Mouse (Mus musculus) embryonic facial prominence, embryonic 15.5 days (tissue): ENCODE measurements at regions not wholly inside any gene's neighbourhood (a gene's known extent, or its start where the extent isn't known, plus 50 kb on each side); places are given as distances from the start of the nearest gene placed in this dataset.

ENCODE experiments used
- ATAC-seq: fragments of 200-750 bp; cut with Nextera tagmentation; 2 replicates; pipeline ENCODE4 v1.8.0; 2017; ENCODE audit warnings: low read depth, moderate TSS enrichment; ENCODE audit not compliant: insufficient number of reproducible peaks, low FRiP score, low TSS enrichment
- H3K27ac ChIP-seq: fragments of 300-500 bp; sonication (generic); replicated peaks from 2 replicates; pipeline ENCODE4 v1.5.1; 2015; ENCODE audit warnings: mild to moderate bottlenecking, inconsistent platforms
- H3K27me3 ChIP-seq: fragments of 300-500 bp; sonication (generic); 2 replicates; pipeline ENCODE4 v1.6.1; 2015; ENCODE audit warnings: inconsistent platforms
- H3K36me3 ChIP-seq: fragments of 300-500 bp; sonication (generic); 2 replicates; pipeline ENCODE4 v1.6.1; 2015; ENCODE audit warnings: mild to moderate bottlenecking, inconsistent platforms
- H3K4me1 ChIP-seq: fragments of 300-500 bp; sonication (generic); 2 replicates; pipeline ENCODE4 v1.6.1; 2015; ENCODE audit warnings: inconsistent platforms
- H3K4me2 ChIP-seq: fragments of 300-500 bp; sonication (generic); replicated peaks from 2 replicates; pipeline ENCODE4 v1.6.1; 2015; ENCODE audit warnings: mild to moderate bottlenecking, inconsistent platforms
- H3K4me3 ChIP-seq: fragments of 300-500 bp; sonication (generic); replicated peaks from 2 replicates; pipeline ENCODE4 v1.5.1; 2015; ENCODE audit warnings: mild to moderate bottlenecking, inconsistent platforms
- H3K9ac ChIP-seq: fragments of 300-500 bp; sonication (generic); 2 replicates; pipeline ENCODE4 v1.6.1; 2015; ENCODE audit warnings: inconsistent platforms
- H3K9me3 ChIP-seq: fragments of 300-500 bp; sonication (generic); replicated peaks from 2 replicates; pipeline ENCODE4 v1.6.1; 2016; ENCODE audit warnings: inconsistent platforms
- WGBS: fragments of 180-500 bp; shearing (Covaris S2); methylation state at CpG from one replicate; pipeline ENCODE4 v1.1.7; 2015; 5-methylcytosine and 5-hydroxymethylcytosine counted together

DNA sequence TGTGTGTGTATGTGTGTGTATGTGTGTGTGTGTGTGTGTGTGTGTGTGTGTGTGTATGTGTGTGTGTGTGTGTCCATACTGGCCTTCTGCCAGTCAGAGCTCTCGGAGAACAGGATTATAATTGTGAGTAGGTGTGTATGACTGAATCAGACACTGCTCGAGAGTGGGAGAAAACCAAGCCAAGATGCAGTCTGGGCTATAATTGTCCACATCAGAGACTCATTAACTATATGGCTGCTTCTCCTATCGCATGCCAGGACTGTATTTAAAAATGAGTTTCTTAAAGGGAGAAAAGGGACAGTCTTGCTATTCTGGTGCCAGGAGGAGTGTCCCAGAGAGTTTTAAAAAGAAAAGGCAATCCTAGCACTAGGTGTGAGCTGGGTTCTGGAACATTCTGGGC, 58.7 kb upstream of the Adpgk start:
- Histone ChIP-seq H3K4me3 (no peak overlapping the region), H3K9ac (no peak overlapping the region), H3K4me1 (no peaks in the 10 kb centered on the region; the same call in 1 of the 2 replicates), H3K9me3 (no peaks in the 10 kb centered on the region), H3K27me3 (no peaks in the 10 kb centered on the region), H3K4me2 (no peak overlapping the region), H3K27ac (no peak overlapping the region), H3K36me3 (no peaks in the 10 kb centered on the region)
- 22% methylated on average over 3 of the region's 3 CpGs for WGBS
- no peak; the same call in 1 of the 2 replicates for ATAC-seq

DNA sequence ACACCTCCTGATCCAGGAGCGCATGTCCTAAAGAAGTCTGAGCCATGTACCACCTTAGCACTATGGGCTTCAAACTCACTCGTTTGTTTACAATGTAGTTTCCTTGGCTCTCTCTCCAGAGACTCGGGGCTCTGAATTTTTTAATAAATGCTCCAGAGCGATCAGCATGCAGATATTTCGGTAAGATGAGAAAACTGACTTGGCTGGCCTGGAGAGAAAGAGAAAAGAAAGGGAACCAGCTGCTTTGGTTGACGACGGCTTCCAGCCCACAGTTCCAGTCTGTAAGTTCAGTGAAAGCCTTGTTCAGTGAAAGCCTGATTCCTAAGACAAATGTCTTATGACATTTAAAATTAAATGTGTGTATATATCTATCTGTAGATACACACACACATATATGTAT, 59.4 kb upstream of the Adpgk start:
- no peak overlapping the region for H3K4me2 ChIP-seq
- H3K27ac ChIP-seq = no peak overlapping the region
- no peaks in the 10 kb centered on the region for H3K9me3 ChIP-seq
- no peak overlapping the region for H3K4me3 ChIP-seq
- H3K36me3 ChIP-seq = no peaks in the 10 kb centered on the region
- no peaks in the 10 kb centered on the region; the same call in 1 of the 2 replicates for H3K4me1 ChIP-seq
- no peaks in the 10 kb centered on the region for H3K27me3 ChIP-seq
- ATAC-seq = no peak
- no peak overlapping the region for H3K9ac ChIP-seq
- 61% methylated on average over 7 of the region's 7 CpGs for WGBS

DNA sequence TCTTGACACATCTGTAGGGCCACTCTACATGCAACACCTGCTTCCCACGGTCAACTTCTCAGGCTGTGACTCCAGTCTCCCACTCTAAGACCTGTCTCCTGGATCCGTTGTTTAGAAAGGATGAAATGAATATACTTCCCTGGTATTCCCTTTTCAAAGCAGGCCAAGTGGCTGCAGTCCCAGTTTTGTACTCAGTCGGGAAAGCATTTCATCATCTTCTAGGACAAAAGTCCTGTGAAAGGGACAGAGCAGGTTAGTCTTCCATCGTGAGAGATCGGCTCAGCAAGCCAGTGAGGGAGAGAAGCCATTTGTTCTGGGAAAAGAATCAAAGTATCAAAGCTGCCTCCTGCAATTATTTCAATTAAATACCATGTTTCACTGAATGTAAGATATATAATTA, 60.2 kb upstream of the Adpgk start:
- H3K4me2 ChIP-seq = no peak overlapping the region
- no peaks in the 10 kb centered on the region for H3K27me3 ChIP-seq
- no peak for ATAC-seq
- 79% methylated on average over 5 of the region's 5 CpGs for WGBS
- H3K9me3 ChIP-seq = no peaks in the 10 kb centered on the region
- H3K4me3 ChIP-seq = no peak overlapping the region
- no peak overlapping the region for H3K9ac ChIP-seq
- H3K27ac ChIP-seq = no peak overlapping the region
- no peaks in the 10 kb centered on the region for H3K36me3 ChIP-seq
- H3K4me1 ChIP-seq = no peaks in the 10 kb centered on the region; the same call in 1 of the 2 replicates

DNA sequence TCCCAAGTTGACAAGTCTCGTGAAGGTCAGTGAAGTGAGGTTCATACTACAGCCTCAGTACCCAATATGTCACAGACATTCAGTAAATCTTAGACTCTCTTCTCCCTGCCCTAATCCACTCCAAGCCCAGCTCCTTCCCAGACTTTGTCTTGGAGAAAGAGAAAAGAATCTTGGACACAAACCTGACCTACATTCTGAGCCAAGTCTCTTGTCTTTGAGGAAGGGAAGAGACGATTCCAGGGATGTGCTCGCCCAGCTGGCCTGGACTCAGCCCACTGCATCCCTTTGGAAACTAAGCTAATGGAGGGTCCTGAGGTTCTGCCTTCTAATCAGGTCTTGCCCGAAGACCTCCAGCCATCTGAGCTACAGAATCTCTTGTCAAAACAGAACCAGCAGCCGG, 61.2 kb upstream of the Adpgk start:
- no peak for ATAC-seq
- no peaks in the 10 kb centered on the region for H3K36me3 ChIP-seq
- no peaks in the 10 kb centered on the region; the same call in 1 of the 2 replicates for H3K4me1 ChIP-seq
- no peak overlapping the region for H3K4me3 ChIP-seq
- no peaks in the 10 kb centered on the region for H3K9me3 ChIP-seq
- no peak overlapping the region for H3K9ac ChIP-seq
- H3K27me3 ChIP-seq = no peaks in the 10 kb centered on the region
- WGBS = 79% methylated on average over 5 of the region's 5 CpGs
- no peak overlapping the region for H3K27ac ChIP-seq
- H3K4me2 ChIP-seq = no peak overlapping the region

DNA sequence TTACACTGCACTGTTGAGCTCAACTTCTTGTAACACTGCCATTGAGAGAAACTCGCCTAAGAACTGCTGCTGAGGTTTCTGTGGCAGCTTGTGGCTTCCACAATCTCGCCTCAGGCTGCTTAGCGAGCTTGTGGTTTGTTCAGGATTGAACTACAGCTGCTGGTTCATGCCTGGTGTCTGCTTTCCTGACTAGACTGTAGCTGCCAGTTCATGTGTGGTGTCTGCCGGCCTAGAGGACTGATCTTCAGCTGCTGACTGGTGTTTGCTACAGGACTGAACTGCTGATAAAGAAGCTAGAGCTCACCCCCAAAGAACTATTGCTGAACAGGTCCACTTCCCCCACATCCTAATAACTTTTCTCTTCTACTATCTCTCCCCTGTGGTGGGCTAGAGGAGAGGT, 63.4 kb upstream of the Adpgk start:
- Histone ChIP-seq H3K4me2 (no peak overlapping the region), H3K9me3 (no peaks in the 10 kb centered on the region), H3K4me1 (no peaks in the 10 kb centered on the region; the same call in 1 of the 2 replicates), H3K9ac (no peak overlapping the region), H3K4me3 (no peak overlapping the region), H3K36me3 (no peaks in the 10 kb centered on the region), H3K27me3 (no peaks in the 10 kb centered on the region), H3K27ac (no peak overlapping the region)
- 59% methylated on average over 4 of the region's 4 CpGs for WGBS
- ATAC-seq = no peak

DNA sequence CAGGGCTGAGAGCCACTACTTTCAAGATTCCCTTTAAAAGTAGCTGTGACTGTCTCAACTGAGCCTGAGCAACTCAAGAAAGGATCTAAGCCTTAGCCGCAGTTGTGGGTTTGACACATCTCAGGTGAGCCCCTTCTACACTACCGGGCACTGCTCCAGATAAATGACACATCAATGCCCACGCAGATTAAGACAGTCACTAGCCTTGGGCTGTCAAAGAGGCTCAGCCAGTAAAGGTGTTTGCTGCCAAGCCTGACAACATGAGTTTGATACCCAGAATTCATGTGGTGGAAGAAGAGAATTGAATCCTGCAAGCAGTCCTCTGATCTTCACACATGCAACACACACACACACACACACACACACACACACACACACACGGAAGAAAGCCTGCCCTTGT, 65.0 kb upstream of the Adpgk start:
- WGBS = 71% methylated on average over 4 of the region's 4 CpGs
- Histone ChIP-seq H3K27ac (no peak overlapping the region), H3K4me1 (no peaks in the 10 kb centered on the region), H3K9ac (no peak overlapping the region), H3K4me3 (no peak overlapping the region), H3K36me3 (no peaks in the 10 kb centered on the region), H3K9me3 (no peaks in the 10 kb centered on the region), H3K4me2 (no peak overlapping the region), H3K27me3 (no peaks in the 10 kb centered on the region)
- ATAC-seq = no peak

DNA sequence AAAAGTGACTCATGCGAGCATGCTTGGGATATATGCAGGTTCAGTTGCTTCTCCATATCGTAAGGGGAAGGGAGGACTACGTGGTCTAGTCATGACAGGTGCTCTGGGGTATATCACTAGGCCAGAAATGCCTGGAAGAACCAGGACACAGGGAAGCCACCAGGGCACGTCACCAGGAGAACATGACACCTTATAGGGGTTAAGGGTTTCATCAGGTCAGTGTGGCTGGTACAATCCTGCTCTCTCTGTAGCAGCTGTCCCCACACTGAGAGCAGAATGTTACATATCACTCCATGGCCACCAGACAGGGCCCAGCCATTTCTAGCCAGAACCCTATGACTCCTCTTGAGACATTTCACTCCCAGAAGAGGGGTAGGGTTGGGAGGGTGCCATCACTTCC, 72.1 kb upstream of the Adpgk start:
- H3K27ac ChIP-seq = no peak overlapping the region
- no peaks in the 10 kb centered on the region for H3K27me3 ChIP-seq
- no peaks in the 10 kb centered on the region for H3K36me3 ChIP-seq
- no peak for ATAC-seq
- no peak overlapping the region for H3K9ac ChIP-seq
- 75% methylated on average over 4 of the region's 4 CpGs for WGBS
- H3K9me3 ChIP-seq = no peaks in the 10 kb centered on the region
- no peak overlapping the region for H3K4me2 ChIP-seq
- no peak overlapping the region for H3K4me3 ChIP-seq
- no peaks in the 10 kb centered on the region for H3K4me1 ChIP-seq

DNA sequence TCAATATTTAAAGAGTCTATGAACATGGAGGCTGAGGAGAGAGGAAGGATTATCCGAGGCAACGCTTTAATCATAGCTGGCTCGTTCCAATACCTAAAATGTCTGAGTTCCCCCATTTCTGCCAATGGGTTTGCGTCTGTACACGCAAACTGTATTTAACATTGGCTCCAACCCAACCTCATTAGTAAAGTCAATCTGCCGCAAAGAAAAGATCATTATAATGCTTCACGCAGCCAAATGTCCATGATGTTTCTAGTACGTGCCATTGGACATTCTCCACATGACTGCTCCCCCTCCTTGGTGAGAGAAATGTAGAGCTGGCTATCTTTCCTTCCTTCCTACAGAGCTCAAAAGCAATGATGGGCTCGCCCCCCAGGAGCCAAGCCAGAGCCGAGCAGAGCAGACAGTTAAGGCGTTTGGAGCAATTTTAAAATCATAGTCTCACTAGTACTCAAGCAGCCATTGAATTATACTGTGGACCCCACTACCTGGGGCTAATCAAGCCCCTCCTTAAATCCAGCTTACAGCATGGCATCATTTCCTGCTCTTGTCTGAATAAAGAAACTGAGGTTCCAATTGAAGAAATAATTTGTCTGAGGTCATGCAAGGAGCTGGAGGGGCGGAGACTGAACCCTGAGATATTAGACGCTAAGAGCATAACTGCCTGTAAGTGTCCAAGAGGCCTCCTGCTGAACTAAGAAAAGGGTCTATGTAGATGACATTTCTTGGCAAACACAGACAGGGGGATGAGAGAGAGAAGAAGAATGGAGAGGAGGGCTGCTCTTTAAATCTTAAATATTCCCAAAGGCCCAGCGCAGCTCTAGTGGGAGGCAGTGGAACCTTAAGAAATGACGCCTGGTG, 88.5 kb upstream of the Adpgk start:
- no peak overlapping the region for H3K9ac ChIP-seq
- WGBS = 72% methylated on average over 15 of the region's 15 CpGs
- peaks cover 30% of the 10 kb centered on the region for H3K4me1 ChIP-seq
- H3K9me3 ChIP-seq = no peaks in the 10 kb centered on the region
- H3K4me3 ChIP-seq = no peak overlapping the region
- ATAC-seq = no peak
- H3K27me3 ChIP-seq = no peaks in the 10 kb centered on the region
- no peak overlapping the region for H3K4me2 ChIP-seq
- H3K36me3 ChIP-seq = no peaks in the 10 kb centered on the region
- H3K27ac ChIP-seq = no peak overlapping the region

DNA sequence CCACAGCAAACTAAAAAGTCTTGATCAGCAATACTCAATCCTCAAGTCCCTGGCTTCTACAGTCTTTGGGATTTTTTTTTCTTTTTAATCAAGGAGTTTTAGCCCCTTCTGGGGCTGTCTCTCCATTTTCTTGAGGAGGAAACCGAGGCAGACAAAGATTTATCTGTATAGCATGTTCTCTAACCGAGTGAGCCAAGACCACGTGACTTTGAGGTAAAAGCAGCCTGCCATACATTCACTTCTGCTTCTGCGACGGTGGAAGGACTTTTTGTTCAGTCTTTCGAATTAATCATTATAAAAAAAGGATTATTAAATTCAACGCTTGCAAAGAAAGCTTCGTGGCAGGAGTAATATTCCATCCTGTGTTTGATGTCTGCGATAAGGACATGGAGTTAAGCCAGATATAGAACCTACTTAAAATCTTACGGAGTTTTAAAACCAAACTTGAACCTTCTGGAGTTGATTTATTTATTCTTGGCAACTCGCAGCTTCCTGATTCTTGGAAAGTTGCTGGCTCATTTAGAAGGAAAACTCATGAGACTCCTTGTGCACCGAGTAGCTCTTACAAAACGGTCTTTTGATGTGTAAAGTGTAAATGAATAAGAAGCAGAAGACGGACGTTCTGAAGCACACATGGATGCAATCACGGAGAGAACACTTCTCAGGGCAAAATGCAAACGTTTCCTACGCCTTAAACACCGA, 91.7 kb upstream of the Adpgk start:
- Histone ChIP-seq H3K4me1 (peaks cover 35% of the 10 kb centered on the region), H3K36me3 (no peaks in the 10 kb centered on the region), H3K4me3 (peak overlapping the region; percentile 6; the same call in 1 of the 2 replicates), H3K27me3 (no peaks in the 10 kb centered on the region), H3K4me2 (peak overlapping the region; percentile 17), H3K27ac (peak overlapping the region; percentile 58; the same call in 1 of the 2 replicates), H3K9ac (no peak overlapping the region), H3K9me3 (no peaks in the 10 kb centered on the region)
- no peak for ATAC-seq
- 39% methylated on average over 19 of the region's 19 CpGs for WGBS

DNA sequence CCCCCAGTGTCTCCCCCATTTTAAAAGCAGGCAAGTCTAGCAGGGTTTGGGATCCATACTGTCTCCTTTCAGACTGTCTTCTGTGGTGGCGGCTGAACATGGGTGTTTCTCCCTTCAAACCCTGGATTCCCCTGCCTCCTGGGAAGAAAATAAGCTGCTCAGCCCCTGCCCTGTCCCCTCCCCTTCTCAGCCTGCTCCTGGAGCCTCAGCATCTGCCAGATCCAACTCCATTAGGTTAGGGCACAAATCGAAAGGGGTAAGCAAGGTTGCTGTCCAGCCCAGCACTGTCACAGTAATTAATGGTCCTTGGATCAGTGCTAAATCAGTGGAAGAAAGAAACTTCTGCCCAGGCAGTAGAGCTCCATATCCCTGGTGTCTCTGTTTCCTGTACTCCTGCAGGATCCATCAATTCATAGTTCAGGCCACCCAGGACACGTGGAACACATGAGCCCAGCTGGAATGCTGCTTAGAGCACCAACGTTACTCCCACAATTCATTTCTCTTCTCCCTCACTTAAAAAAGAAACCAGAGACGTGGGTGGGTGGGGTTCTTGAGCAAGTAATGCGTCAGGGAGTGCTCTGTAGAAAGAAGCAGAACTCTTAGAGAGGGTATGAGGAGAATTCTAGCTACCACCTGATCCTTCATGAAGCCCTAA, 93.0 kb upstream of the Adpgk start:
- Histone ChIP-seq H3K36me3 (no peaks in the 10 kb centered on the region), H3K4me2 (no peak overlapping the region), H3K9me3 (no peaks in the 10 kb centered on the region), H3K9ac (no peak overlapping the region), H3K27ac (no peak overlapping the region), H3K4me1 (peaks cover 35% of the 10 kb centered on the region), H3K27me3 (no peaks in the 10 kb centered on the region), H3K4me3 (no peak overlapping the region)
- no peak; the same call in 1 of the 2 replicates for ATAC-seq
- WGBS = 32% methylated on average over 6 of the region's 6 CpGs

DNA sequence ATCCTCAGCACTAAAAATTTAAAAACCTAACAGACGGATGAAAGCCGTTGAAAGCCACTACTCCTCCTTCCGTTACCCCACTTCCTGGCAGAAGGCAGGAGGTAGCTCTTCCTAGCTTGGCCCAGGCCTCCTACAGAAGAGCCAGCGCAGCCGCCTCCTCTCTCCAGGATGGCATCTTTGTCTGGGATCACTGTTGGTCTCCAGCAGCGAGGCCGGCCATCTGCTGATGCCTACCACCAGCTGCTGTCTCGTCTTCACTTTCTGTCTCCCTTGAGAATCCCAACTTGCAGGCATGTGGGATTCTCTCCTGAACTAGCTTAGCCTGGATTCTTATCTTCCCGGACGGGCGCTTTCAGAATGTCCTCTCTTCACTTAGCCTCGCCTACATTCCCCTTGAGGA, 93.9 kb upstream of the Adpgk start:
- H3K4me2 ChIP-seq = no peak overlapping the region
- no peak overlapping the region for H3K4me3 ChIP-seq
- H3K9ac ChIP-seq = no peak overlapping the region
- ATAC-seq = no peak
- no peaks in the 10 kb centered on the region for H3K9me3 ChIP-seq
- WGBS = 71% methylated on average over 12 of the region's 12 CpGs
- no peaks in the 10 kb centered on the region for H3K27me3 ChIP-seq
- H3K4me1 ChIP-seq = peaks cover 30% of the 10 kb centered on the region
- no peak overlapping the region for H3K27ac ChIP-seq
- no peaks in the 10 kb centered on the region for H3K36me3 ChIP-seq
